Mouse (Mus musculus): ENCODE results near the gene Cacfd1. TPM values are rescaled to one million over a fixed set of nuclear protein-coding genes. Genes with fewer than 3 reads are reported as not detected.

Cacfd1 gene
- polyA plus RNA-seq (2015; fragmentation: Nextera tagmentation; extraction: Ambion mirVana), result 39.9 and 42.1 TPM in 2 replicates

GRCm38 (mm10) chr2:27009714-27010244 is at the start of gene Cacfd1:
Gene Cacfd1, plus strand, starts transcription at chr2:27009926.
- peak within 1 kb of the TSS; percentile 72 for H3K4me2 ChIP-seq (replicated peaks; ENCODE audit: low read depth, low read length)

GRCm38 (mm10) chr2:26960756-26961155 is 49.0 kb upstream of the Cacfd1 start:
- peak; percentile 13 for DNase-seq (ENCODE audit: low spot score)

More at GRCm38 (mm10) chr2:27009714-27010244, at the start of gene Cacfd1:
- H3K4me1 ChIP-seq (ENCODE audit: insufficient read depth, low read depth, low read length), result peaks cover 8% of the 10 kb centered on the region
- no peaks in the 10 kb centered on the region for H3K9me3 ChIP-seq (ENCODE audit: low read length)
- no peaks in the 10 kb centered on the region for H3K27me3 ChIP-seq (replicated peaks; ENCODE audit: insufficient read depth, low read length)
- TF ChIP-seq CTCF (IDR thresholded peaks at IDR 0.05) (no peak), EP300 (IDR thresholded peaks at IDR 0.05) (no peak; the same call in 1 of the 2 replicates)
- peak within 1 kb of the TSS; percentile 73 for H3K4me3 ChIP-seq (ENCODE audit: low read depth, low read length)
- DNase-seq (ENCODE audit: low spot score), result peak; percentile 97
- peak within 1 kb of the TSS; percentile 91 for H3K9ac ChIP-seq (replicated peaks; ENCODE audit: low read depth)
- ATAC-seq, result peak; percentile 98
- peaks cover 8% of the 10 kb centered on the region; the same call in 1 of the 2 replicates for H3K36me3 ChIP-seq (ENCODE audit: insufficient read depth, low read length)
- peak within 1 kb of the TSS; percentile 91 for H3K27ac ChIP-seq (ENCODE audit: low read length)
- under 1% methylated on average over 34 of the region's 43 CpGs for WGBS

GRCm38 (mm10) chr2:26963923-26964723 is 45.6 kb upstream of the Cacfd1 start, which contains the start of gene Rexo4:
Gene Rexo4, minus strand, starts transcription at chr2:26964386.
- H3K4me3 ChIP-seq (ENCODE audit: low read depth, low read length), result peak within 1 kb of the TSS; percentile 78
- DNase-seq (ENCODE audit: low spot score) (peak; percentile 96), ATAC-seq (peak; percentile 94)
- WGBS, result under 1% methylated on average over 50 of the region's 50 CpGs
- no peaks in the 10 kb centered on the region for H3K27me3 ChIP-seq (replicated peaks; ENCODE audit: insufficient read depth, low read length)
- H3K4me2 ChIP-seq (replicated peaks; ENCODE audit: low read depth, low read length), result peak within 1 kb of the TSS; percentile 77
- no peaks in the 10 kb centered on the region for H3K9me3 ChIP-seq (ENCODE audit: low read length)
- peak within 1 kb of the TSS; percentile 85 for H3K9ac ChIP-seq (replicated peaks; ENCODE audit: low read depth)
- H3K36me3 ChIP-seq (ENCODE audit: insufficient read depth, low read length), result peaks cover 14% of the 10 kb centered on the region; the same call in 1 of the 2 replicates
- H3K4me1 ChIP-seq (ENCODE audit: insufficient read depth, low read depth, low read length), result peaks cover 4% of the 10 kb centered on the region; the same call in 1 of the 2 replicates
- peak within 1 kb of the TSS; percentile 100 for H3K27ac ChIP-seq (ENCODE audit: low read length)
- TF ChIP-seq EP300 (IDR thresholded peaks at IDR 0.05), result no peak
- no peak for TF ChIP-seq CTCF (IDR thresholded peaks at IDR 0.05)

More at GRCm38 (mm10) chr2:26960756-26961155, 49.0 kb upstream of the Cacfd1 start:
- Histone ChIP-seq H3K4me2 (replicated peaks; ENCODE audit: low read depth, low read length) (no peak overlapping the region), H3K27me3 (replicated peaks; ENCODE audit: insufficient read depth, low read length) (no peaks in the 10 kb centered on the region), H3K36me3 (ENCODE audit: insufficient read depth, low read length) (peaks cover 26% of the 10 kb centered on the region), H3K4me1 (ENCODE audit: insufficient read depth, low read depth, low read length) (peaks cover 4% of the 10 kb centered on the region; the same call in 1 of the 2 replicates), H3K9me3 (ENCODE audit: low read length) (no peaks in the 10 kb centered on the region), H3K9ac (replicated peaks; ENCODE audit: low read depth) (no peak overlapping the region), H3K27ac (ENCODE audit: low read length) (no peak overlapping the region), H3K4me3 (ENCODE audit: low read depth, low read length) (no peak overlapping the region)
- WGBS, result 77% methylated on average over 4 of the region's 4 CpGs
- ATAC-seq, result no peak
- no peak for TF ChIP-seq EP300 (IDR thresholded peaks at IDR 0.05)
- peak; percentile 53 for TF ChIP-seq CTCF (IDR thresholded peaks at IDR 0.05)

- Histone ChIP-seq H3K27ac (ENCODE audit: low read length) (peak overlapping the region; percentile 100), H3K4me3 (ENCODE audit: low read depth, low read length) (peak overlapping the region; percentile 78), H3K36me3 (ENCODE audit: insufficient read depth, low read length) (peaks cover 10% of the 10 kb centered on the region; the same call in 1 of the 2 replicates), H3K9ac (replicated peaks; ENCODE audit: low read depth) (peak overlapping the region; percentile 85), H3K4me2 (replicated peaks; ENCODE audit: low read depth, low read length) (peak overlapping the region; percentile 77), H3K4me1 (ENCODE audit: insufficient read depth, low read depth, low read length) (peaks cover 4% of the 10 kb centered on the region; the same call in 1 of the 2 replicates), H3K9me3 (ENCODE audit: low read length) (no peaks in the 10 kb centered on the region), H3K27me3 (replicated peaks; ENCODE audit: insufficient read depth, low read length) (no peaks in the 10 kb centered on the region)
- TF ChIP-seq EP300 (IDR thresholded peaks at IDR 0.05) (no peak), CTCF (IDR thresholded peaks at IDR 0.05) (no peak)
- 19% methylated on average over 14 of the region's 14 CpGs for WGBS
- ATAC-seq (no peak), DNase-seq (ENCODE audit: low spot score) (no peak)
Observed at GRCm38 (mm10) chr2:26964724-26965370, 44.9 kb upstream of the Cacfd1 start.

- WGBS, result 69% methylated on average over 2 of the region's 2 CpGs
Observed at GRCm38 (mm10) chr2:26967262-26967661, 42.5 kb upstream of the Cacfd1 start.

More at GRCm38 (mm10) chr2:26967262-26967661, 42.5 kb upstream of the Cacfd1 start:
- no peak for DNase-seq (ENCODE audit: low spot score)
- Histone ChIP-seq H3K4me2 (replicated peaks; ENCODE audit: low read depth, low read length) (no peak overlapping the region), H3K4me1 (ENCODE audit: insufficient read depth, low read depth, low read length) (peaks cover 4% of the 10 kb centered on the region; the same call in 1 of the 2 replicates), H3K9ac (replicated peaks; ENCODE audit: low read depth) (no peak overlapping the region), H3K27ac (ENCODE audit: low read length) (no peak overlapping the region), H3K36me3 (ENCODE audit: insufficient read depth, low read length) (no peaks in the 10 kb centered on the region), H3K27me3 (replicated peaks; ENCODE audit: insufficient read depth, low read length) (no peaks in the 10 kb centered on the region), H3K9me3 (ENCODE audit: low read length) (no peaks in the 10 kb centered on the region), H3K4me3 (ENCODE audit: low read depth, low read length) (no peak overlapping the region)
- TF ChIP-seq CTCF (IDR thresholded peaks at IDR 0.05), result peak; percentile 20
- TF ChIP-seq EP300 (IDR thresholded peaks at IDR 0.05), result no peak
- ATAC-seq, result no peak

Measured in lung, postnatal 0 days (tissue).